Mouse (Mus musculus): ENCODE measurements around the gene Irf6.

DNA sequence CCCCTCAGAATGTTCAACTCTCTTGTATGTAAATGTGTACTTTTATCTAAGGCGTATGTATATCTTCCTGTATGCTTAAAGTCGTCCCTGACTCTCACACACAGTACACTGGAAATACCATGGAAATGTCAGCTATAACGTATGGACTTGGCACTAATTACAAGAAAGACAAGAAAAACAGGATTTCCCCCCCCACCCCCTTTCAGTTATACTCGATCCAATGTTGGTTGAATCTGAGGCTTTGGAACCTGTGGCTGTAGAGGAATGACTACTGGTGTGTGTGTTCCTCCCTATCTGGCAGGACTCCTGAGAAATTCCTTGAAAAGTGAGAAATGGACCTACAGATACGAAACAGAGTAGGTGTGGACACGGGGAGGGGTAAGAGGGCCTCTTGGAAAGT lies 35.3 kb downstream of the Irf6 start:
- TF ChIP-seq CTCF (conservative IDR thresholded peaks at IDR 0.05; ENCODE audit: insufficient read depth, insufficient read length, low read depth, low read length) (no peak), POLR2A (IDR thresholded peaks at IDR 0.05; ENCODE audit: low read depth, low read length) (no peak)

Data from kidney, adult 2 months (tissue).